Mouse (Mus musculus) left cerebral cortex, postnatal 4 days (tissue): ENCODE measurements around the gene Prss42. TPM values are rescaled to one million over a fixed set of nuclear protein-coding genes. Genes with fewer than 3 reads are reported as not detected.

Experiments used
- DNase-seq: peaks from one replicate; pipeline ENCODE4 v3.0.0-alpha.2; 2022
- intact Hi-C: fragments of 180-260 bp; cut with DNase I; formaldehyde crosslinking; loops from one replicate; pipeline ENCODE4 v1.15.1; 2025
- total RNA-seq, 2 experiments: library from RNA; stranded (reverse); gene quantifications; 2 replicates each; pipeline ENCODE4 v1.2.3; 2021

Prss42 gene
- not detected for total RNA-seq

- no peak for DNase-seq
- intact Hi-C loops: no loop called here
These were observed at the start of gene Prss42 for GRCm38 (mm10) chr9:110797866-110798265. Gene Prss42, plus strand, starts transcription at chr9:110798166.

DNA sequence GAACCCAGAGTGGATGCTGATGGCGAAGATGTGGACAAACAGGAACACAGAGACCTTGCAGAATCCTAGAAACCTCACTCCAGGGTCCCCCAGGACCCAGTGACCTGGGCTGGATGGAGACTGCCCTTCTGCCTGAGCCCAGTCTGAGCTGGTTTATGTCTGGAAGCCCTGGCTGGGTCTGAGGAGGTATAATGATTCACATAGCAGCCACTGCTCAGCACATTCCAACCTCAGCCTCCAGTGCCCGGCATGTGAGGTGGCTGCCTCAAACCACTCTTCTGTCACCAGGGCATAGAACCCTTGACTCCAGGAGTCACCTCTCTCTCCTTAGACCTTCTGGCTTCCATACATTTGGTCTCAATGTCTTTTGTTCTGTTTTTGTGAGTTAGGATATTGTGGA, 49.5 kb upstream of the Prss42 start:
- no peak for DNase-seq
- intact Hi-C loops: no loop called here

DNA sequence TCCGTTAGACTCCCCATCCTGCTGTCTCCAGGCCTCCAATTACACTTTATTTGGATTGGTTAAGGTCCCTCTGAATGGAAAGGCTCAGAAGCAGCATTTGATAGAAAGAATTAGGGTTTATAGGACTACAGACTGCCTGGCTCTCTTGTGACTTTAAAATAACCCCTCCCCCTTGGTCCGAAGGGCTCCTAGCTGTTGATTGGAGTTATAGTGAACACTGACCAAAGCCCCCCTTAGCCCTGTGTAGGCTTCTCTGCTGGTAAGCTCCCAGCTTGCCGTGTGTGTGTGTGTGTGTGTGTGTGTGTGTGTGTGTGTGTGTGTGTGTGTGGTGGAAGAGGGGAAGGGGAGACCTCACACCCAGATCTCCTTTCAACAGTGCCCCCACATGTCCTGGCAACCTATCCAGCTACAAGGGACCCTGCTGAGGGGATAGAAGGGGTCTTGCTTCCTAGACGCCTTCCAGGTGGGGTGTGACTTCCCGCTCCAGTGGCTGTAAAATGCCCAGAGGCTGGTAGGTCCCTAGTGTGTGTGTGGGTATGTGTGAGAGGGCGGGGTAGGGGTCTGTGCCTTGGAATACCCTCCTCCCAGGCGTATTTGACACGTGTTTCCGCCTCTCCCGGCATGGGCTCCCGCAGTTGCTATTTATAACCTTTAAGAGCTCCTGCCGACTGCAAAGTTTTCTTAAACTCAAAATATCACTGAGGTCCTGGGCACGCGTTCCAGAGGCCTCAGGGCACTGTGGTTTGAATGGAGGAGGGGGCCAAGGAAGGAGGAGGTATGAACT, 47.4 kb upstream of the Prss42 start:
- intact Hi-C loops: no loop called here
- no peak for DNase-seq

DNA sequence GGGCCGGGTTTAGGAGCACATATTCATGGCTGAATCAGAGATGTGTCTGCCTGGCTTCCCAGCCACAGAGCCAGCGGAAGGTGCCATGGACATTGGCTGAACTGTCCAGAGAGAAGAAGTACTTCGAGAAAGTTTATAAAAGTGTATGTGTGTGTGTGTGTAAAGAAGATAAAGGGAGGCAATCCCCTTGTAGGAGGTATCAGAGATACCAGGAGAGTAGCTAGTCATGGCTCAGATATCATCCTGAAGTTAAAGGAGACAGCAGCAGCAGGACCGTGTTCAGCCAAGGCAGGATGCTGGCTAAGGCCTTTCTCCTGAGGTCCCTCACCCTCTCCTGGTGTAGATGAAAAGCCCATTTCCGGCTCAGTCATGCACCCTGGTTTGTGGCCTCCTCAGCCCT, 46.6 kb upstream of the Prss42 start:
- intact Hi-C loops: no loop called here
- DNase-seq: no peak

DNA sequence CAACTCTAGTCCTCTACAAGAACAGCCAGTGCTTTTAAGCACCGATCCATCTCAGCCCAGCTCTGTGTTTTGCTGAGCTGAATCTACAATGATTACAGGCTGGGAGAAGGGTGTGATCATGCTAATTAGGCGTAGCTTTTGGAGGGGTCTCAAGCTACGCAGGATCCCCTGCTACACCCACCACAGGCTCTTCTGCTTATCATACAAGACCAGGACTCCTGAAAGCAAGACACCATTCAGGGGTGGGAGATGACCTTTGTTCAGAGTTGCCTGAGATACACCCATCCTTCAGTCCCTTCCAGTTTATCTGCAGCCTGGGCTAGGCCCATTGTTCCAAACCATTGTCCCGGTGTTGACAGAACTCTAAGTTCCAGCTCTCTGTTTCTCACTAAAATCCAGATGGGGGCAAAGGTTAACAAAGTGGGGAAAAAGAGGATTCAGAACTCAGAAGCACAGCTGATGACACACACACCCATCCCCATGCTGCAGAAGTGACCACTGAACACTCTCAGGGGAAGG, 45.0 kb upstream of the Prss42 start:
- DNase-seq: no peak
- intact Hi-C loops: no loop called here

DNA sequence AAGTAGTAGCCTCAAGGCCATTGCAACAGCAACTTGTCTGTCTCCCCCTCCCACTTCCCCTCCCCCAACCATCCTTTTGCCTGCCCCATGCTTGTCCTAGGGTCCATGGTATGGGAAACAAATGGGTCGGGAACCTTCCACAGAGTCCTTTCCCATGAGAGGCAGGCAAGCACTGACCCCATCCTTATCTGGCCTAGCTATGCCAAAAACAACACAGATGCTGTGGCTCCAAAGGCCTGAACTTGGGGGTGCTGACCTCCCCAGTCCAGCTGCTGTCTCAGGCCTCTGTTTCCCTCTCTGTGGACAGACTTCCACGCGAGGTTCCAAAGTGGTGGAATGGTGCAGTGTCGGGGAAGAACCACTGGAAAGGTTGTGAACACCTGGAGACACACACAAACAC, 44.2 kb upstream of the Prss42 start:
- DNase-seq: no peak
- intact Hi-C loops: no loop called here

DNA sequence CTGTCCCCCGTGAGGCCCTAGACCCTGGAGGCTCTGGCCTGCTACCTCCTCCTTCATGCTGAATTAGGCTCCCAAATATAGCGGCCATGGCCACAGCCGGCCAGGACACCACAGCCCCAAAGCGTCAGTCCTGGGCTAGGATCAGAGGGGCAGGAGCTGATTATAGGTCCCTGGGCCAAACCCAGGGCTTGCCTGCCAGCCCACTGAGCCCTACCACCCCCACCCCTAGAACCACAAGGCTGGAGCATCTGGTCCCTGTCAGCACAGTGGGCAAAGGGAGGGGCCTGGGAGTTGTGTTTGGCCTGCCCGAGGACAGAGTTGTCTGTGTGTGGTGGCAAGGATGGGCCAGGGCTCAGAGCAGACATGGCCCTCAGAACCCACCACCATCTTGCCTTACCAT, 40.1 kb upstream of the Prss42 start:
- intact Hi-C loops: no loop called here
- DNase-seq: peak; percentile 13

DNA sequence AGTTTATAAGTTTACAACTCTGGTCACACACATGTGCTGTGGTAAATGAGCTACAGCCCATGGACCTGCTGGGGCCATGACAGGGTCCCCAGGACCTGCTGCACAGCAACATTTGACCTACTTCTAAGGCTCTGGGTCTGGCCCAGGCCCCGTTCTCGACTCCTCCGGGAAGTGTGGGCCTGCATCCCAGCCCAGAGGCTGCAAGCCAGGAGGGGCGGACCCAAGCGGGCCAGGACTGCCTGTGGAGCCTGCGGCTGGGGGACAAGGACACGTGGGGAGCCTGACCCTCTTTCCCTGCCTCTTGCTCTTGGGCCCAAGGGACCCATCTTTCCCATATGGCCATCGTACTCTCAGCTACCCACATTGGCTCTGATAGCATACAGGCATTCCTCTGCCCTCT, 39.4 kb upstream of the Prss42 start:
- DNase-seq: peak; percentile 43
- intact Hi-C loops: no loop called here

DNA sequence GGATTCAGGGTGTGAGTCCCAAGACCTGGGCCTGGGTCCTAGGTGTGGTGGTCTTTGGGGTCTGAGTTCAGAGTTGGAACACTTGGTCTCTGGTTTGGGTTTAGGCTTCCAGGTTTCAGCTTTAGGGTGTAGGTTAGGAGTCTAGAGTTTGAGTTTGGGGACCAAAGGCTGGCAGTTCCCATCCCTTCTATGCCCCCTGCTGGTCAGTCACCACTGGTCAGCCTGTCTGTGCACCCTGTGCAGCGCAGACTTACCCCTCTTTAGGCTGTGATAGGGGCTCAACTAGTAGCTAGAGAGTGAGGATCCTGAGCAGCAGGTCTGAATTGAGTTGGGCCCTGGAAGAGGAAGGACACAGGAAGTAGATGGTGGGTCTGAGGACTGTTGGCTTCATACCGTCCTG, 38.7 kb upstream of the Prss42 start:
- intact Hi-C loops: no loop called here

GRCm38 (mm10) chr9:110760886-110761285, 37.1 kb upstream of the Prss42 start:
- no peak for DNase-seq
- intact Hi-C loops: no loop called here

More for the DNA sequence above, 38.7 kb upstream of the Prss42 start:
- DNase-seq: peak; percentile 48

DNA sequence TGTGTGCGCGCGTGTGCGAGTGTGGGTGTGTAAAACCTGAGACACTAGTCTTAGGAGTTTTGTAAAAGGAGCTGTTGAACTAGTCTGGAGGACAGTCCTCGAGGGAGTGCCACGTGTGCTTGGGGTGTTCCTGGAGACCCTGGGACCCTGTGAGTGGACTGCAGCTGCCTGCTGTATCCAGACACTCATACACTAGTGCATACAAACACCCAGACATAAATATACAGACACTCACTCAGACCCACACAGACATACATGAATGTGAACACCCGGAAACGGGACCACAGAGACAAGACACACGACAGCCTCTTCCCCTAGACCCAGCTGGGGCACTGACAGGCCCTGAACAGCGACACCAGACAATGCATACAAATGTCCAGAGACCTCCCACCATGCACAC, 35.2 kb upstream of the Prss42 start:
- intact Hi-C loops: no loop called here
- no peak for DNase-seq

- intact Hi-C loops: no loop called here
- DNase-seq: no peak
These were observed 34.6 kb upstream of the Prss42 start for GRCm38 (mm10) chr9:110763405-110763804.

DNA sequence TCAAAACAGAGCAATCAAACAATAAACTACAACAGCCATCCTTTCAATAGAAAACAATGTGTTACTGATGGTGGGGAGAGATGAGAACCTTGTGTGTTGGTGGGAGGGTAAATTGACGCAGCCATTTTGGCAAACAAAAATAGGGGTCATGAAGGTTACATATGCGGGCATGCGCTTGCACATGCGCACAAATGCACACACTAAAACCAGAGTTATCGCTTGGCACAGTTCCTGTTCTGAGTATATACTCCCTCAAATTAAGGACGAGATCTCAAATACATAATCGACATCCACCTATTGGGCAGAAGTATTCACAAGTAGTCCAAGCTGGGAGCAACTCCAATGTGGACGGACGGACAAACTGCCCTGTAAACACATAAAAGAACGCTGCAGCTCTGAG, 25.6 kb upstream of the Prss42 start:
- intact Hi-C loops: no loop called here
- DNase-seq: no peak

GRCm38 (mm10) chr9:110774403-110775268, 23.3 kb upstream of the Prss42 start:
- intact Hi-C loops: no loop called here
- no peak for DNase-seq

DNA sequence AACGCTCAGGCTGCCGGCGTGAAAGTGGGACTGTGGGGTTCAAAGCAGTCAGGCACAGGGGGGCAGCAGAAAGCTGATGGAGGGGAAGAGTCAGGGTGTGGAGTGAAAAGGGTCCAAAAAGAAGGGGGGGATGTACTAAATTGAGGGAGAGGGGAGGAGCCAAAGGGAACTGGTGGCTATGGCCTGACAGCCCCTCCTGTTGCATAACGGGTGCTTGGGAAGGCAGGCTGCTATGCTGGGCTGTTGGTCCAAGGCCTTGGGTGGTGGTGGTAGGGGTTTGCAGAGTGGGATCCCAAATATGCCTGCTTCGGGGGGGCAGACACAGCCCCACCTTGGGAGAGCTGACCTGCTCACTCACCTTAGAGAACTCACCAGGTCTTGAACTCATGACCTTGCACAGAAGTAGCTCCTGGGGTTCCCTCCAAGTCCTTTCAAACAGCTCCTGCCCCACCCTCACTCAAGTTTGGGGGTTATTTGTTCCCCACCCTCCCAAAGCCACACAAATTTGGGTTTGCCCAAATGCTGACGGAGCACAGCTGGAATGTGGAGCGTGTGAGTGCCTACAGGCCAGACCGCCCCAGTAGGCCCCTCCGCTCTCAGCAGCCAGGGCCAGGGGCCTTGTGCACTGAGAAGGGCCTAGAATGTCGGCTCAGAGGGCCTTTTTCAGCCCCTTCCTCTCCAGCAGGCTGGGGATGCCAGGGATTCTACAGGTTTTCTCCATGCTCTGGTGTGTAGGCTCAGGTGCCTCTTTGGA, 22.5 kb upstream of the Prss42 start:
- no peak for DNase-seq
- intact Hi-C loops: no loop called here

GRCm38 (mm10) chr9:110778100-110778499, 19.9 kb upstream of the Prss42 start:
- DNase-seq: peak; percentile 35
- intact Hi-C loops: no loop called here

- intact Hi-C loops: no loop called here
- DNase-seq: no peak
These were observed 19.4 kb upstream of the Prss42 start for GRCm38 (mm10) chr9:110778559-110778958.

DNA sequence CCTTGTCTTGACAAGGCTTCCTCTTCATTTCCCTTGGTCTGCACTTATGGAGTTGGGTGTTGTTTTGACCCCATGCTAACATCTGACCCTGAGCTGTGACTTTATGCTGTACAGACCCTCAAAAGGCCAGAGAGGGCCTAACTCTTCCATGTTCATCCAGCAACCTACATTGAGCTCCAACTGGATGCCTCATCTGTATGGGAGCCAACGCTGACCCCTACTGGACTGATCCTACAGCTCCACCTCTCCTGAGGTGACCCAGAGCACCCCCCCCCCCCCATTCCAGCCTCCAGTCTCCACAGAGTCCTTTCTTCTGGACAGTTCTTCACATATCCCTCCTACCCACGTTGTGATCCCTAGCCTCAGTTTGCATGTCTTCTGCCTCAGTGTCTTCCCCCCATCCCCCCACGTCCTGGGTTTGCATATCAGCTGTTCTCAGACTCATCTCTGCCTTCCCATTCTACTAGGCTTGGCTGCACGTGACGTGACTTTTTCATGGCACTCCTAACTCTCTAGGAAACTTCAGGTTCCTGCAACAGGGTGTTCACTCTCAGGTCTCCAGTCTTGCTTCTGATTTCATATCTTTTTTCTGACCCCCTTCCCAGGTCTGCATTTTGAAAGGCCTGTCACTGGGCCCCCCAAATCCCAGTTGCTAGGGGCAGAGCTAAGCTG, 18.6 kb upstream of the Prss42 start:
- intact Hi-C loops: no loop called here
- peak; percentile 44 for DNase-seq

DNA sequence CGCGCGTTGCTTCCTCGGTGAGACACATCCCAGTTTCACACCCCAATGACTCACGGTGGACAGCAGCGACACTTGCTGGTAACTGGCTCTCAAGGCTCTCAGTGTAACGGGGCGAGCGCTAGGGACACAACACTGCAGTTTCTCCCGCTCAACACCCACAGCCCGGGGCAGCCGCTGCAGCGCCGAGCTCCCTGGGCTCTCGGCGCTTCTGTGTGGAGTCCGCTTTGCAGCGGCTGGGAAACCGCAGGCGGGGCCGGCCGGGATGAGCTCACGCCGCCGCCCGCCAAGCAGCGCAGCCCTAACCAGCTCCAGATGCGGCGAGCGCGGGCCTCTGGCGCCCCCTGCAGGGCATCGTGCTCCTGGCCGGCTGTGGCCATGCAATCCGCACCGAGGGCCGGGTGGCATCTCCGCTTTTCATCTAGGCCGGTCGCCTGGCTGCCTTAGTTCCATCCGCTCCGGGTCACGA, 16.7 kb upstream of the Prss42 start:
- DNase-seq: peak; percentile 96
- intact Hi-C loops: loop anchor here (2.0 kb wide), 2 partner anchors 38 to 64 kb away; no protein-coding TSS in a partner anchor

DNA sequence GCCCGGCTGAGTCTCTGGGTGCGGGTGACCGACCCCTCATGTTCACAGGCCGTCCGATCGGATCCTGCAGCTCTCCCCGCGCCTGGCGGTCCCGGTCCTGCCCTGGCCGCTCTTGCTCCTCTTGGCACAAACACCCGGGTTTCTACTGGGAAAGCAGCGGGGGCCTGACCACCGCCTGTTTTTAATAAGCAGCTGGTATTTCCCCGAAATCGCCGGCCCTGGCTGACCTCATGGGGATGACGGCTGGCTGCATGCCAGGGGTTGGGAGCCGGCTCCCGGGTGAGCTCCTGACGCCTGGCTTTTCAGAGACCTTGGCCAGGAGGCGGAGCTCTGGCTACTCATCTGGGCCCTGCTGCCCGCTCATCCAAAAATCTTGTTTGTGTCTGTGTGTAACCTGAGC, 16.2 kb upstream of the Prss42 start:
- intact Hi-C loops: loop anchor here (2.0 kb wide), 2 partner anchors 37 to 65 kb away; no protein-coding TSS in a partner anchor
- DNase-seq: peak; percentile 97
